Mouse (Mus musculus): ENCODE data around the gene Noct.

The Noct gene

DNA sequence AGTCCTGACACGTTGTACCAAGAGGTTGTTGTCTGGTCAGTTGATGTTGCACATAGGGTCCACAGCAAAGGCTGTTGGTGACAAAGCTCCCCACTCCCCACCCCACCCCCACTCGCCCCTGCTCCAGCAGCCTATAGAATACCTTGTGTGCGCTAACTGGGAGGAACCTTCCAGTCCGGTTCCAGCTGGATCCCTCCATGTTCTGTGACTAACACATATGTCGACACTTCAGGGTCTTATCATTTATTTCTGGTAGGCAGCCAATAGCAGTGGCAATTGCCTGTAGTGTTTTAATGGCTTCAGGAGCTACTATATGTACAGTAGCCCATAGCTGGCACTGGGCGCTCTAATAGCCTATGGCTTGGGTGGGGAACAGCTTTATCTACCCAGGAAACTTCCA lies 1.9 kb upstream of the Noct start:
- POLR2A ChIA-PET, result interaction anchor here in 3 of 4 experiments (0.7 to 2.1 kb wide), 8 partner anchors 10 to 122 kb away, joined by 3 to 9 read pairs (median 4); no protein-coding TSS in a partner anchor
- CTCF ChIA-PET, result interaction anchor here in 3 of 4 experiments (0.5 to 0.9 kb wide), 4 partner anchors 12 to 288 kb away, joined by 3 to 10 read pairs (median 6); no protein-coding TSS in a partner anchor

DNA sequence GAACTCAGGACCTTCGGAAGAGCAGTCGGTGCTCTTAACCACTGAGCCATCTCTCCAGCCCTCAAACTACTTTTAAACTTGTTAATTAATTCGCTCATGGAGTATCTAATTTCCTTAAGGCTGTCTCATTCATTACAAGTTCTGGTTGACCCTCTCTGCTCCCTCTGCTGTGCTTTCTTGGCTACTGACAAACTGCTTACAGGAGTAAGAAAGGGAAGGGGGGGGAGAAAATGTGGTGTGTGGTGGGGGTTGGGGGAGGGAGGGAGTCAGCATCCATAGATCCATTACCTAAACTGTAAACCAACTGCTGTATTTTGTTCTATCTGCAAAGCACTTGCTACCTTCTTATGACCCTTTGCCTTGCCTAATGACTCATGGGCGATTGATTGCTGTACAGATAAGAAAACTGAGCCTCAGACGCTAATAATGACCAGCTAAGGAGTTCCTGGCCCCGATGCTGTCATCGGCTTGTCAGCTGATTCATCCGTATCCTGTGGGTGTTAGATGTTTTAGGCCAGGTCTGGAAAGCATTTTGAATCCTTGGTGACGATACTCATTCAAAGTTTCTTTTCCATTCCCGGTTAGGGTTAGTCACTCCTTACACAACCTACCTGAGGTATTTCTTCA lies 1.3 kb upstream of the Noct start:
- POLR2A ChIA-PET, result interaction anchor here in 3 of 4 experiments (0.7 to 2.6 kb wide), 14 partner anchors 11 to 1168 kb away, joined by 3 to 19 read pairs (median 4); no protein-coding TSS in a partner anchor
- CTCF ChIA-PET, result interaction anchor here in 2 of 4 experiments (0.5 to 2.0 kb wide), 5 partner anchors 11 to 1703 kb away, joined by 3 to 17 read pairs (median 8); no protein-coding TSS in a partner anchor

GRCm38 (mm10) chr3:51223556-51223955 lies 691 bp upstream of the Noct start:
- ChIA-PET CTCF (interaction anchor here (0.6 to 2.0 kb wide), 6 partner anchors 11 to 1702 kb away, joined by 3 to 25 read pairs (median 4); no protein-coding TSS in a partner anchor), POLR2A (interaction anchor here (0.7 to 2.6 kb wide), 32 partner anchors 8 to 1168 kb away, joined by 3 to 19 read pairs (median 5); no protein-coding TSS in a partner anchor)

GRCm38 (mm10) chr3:51225226-51225750 lies 1.0 kb downstream of the Noct start:
- POLR2A ChIA-PET, result interaction anchor here (0.6 to 2.6 kb wide), 24 partner anchors 9 to 782 kb away, joined by 3 to 19 read pairs (median 6); partner anchors contain the start of gene Slc7a11 (in 1 of the 4)
- CTCF ChIA-PET, result interaction anchor here in 3 of 4 experiments (0.9 to 2.0 kb wide), 5 partner anchors 9 to 64 kb away, joined by 3 to 25 read pairs (median 5); no protein-coding TSS in a partner anchor

GRCm38 (mm10) chr3:51225979-51226378 lies 1.7 kb downstream of the Noct start:
- POLR2A ChIA-PET, result interaction anchor here in 1 of 4 experiments (0.9 kb wide), 1 partner anchor 9 kb away, joined by 3 read pairs; no protein-coding TSS in a partner anchor
- CTCF ChIA-PET, result no interaction called here

- CTCF ChIA-PET, result interaction anchor here in 1 of 4 experiments (0.8 kb wide), 1 partner anchor 50 kb away, joined by 4 read pairs; no protein-coding TSS in a partner anchor
Measured at GRCm38 (mm10) chr3:51226601-51227000, 2.4 kb downstream of the Noct start.

GRCm38 (mm10) chr3:51228038-51228820 lies 4.0 kb downstream of the Noct start:
- CTCF ChIA-PET, result interaction anchor here in 3 of 4 experiments (0.6 to 2.3 kb wide), 19 partner anchors 11 to 1789 kb away, joined by 3 to 9 read pairs (median 3); partner anchors contain the start of gene Rab33b (in 1 of the 3)
- POLR2A ChIA-PET, result interaction anchor here (0.7 to 1.7 kb wide), 10 partner anchors 13 to 368 kb away, joined by 3 to 7 read pairs (median 3); no protein-coding TSS in a partner anchor

More at GRCm38 (mm10) chr3:51226601-51227000, 2.4 kb downstream of the Noct start:
- POLR2A ChIA-PET, result interaction anchor here in 1 of 4 experiments (0.9 to 1.0 kb wide), 2 partner anchors 8 to 101 kb away, joined by 3 read pairs; no protein-coding TSS in a partner anchor

GRCm38 (mm10) chr3:51228821-51229205 lies 4.6 kb downstream of the Noct start:
- ChIA-PET CTCF (interaction anchor here in 2 of 4 experiments (0.7 to 2.3 kb wide), 8 partner anchors 11 to 278 kb away, joined by 3 to 9 read pairs (median 3); no protein-coding TSS in a partner anchor), POLR2A (interaction anchor here in 2 of 4 experiments (1.0 to 1.7 kb wide), 7 partner anchors 9 to 137 kb away, joined by 3 to 7 read pairs (median 3); no protein-coding TSS in a partner anchor)

- POLR2A ChIA-PET, result interaction anchor here in 2 of 4 experiments (1.0 to 1.7 kb wide), 7 partner anchors 8 to 137 kb away, joined by 3 to 7 read pairs (median 3); no protein-coding TSS in a partner anchor
- CTCF ChIA-PET, result interaction anchor here in 2 of 4 experiments (0.5 to 2.3 kb wide), 5 partner anchors 20 to 172 kb away, joined by 3 to 9 read pairs (median 3); no protein-coding TSS in a partner anchor
Measured at GRCm38 (mm10) chr3:51229226-51229625, 5.0 kb downstream of the Noct start.

GRCm38 (mm10) chr3:51230146-51230835 lies 6.0 kb downstream of the Noct start:
- CTCF ChIA-PET, result interaction anchor here in 2 of 4 experiments (0.5 to 1.3 kb wide), 4 partner anchors 21 to 127 kb away, joined by 3 read pairs; no protein-coding TSS in a partner anchor
- POLR2A ChIA-PET, result interaction anchor here in 2 of 4 experiments (0.6 to 1.4 kb wide), 3 partner anchors 13 to 30 kb away, joined by 3 read pairs; no protein-coding TSS in a partner anchor

DNA sequence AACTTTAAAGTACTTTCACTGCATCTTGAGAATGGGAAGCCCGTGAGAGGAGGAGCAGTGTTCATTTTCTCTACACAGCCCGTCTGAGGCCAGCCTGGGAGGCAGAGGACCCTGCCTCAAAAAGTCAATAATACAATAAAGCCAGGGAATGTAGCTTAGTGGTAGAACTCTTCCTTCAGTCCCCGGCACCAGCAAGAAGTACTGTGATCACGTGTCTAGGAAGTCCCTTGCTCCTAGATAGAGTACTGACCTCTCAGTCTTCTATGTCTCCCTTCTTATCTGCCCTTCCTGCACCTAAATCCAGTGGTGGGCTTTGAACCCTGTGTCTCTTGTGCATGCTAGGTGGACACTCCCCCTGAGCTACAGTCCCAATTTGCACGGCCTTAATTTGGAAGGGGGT lies 6.6 kb downstream of the Noct start:
- POLR2A ChIA-PET, result interaction anchor here in 1 of 4 experiments (0.8 kb wide), 1 partner anchor 31 kb away, joined by 3 read pairs; no protein-coding TSS in a partner anchor
- CTCF ChIA-PET, result interaction anchor here in 1 of 4 experiments (1.0 to 1.5 kb wide), 2 partner anchors 19 to 120 kb away, joined by 3 read pairs; no protein-coding TSS in a partner anchor

GRCm38 (mm10) chr3:51231499-51231898 lies 7.3 kb downstream of the Noct start:
- ChIA-PET POLR2A (interaction anchor here in 1 of 4 experiments (0.8 kb wide), 1 partner anchor 31 kb away, joined by 3 read pairs; no protein-coding TSS in a partner anchor), CTCF (interaction anchor here in 1 of 4 experiments (1.5 kb wide), 1 partner anchor 19 kb away, joined by 3 read pairs; no protein-coding TSS in a partner anchor)

GRCm38 (mm10) chr3:51232205-51232910 lies 8.1 kb downstream of the Noct start:
- POLR2A ChIA-PET, result interaction anchor here in 1 of 4 experiments (3.9 kb wide), 1 partner anchor 17 kb away, joined by 41 read pairs; no protein-coding TSS in a partner anchor
- CTCF ChIA-PET, result interaction anchor here in 1 of 4 experiments (0.6 to 1.5 kb wide), 2 partner anchors 18 to 121 kb away, joined by 3 read pairs; no protein-coding TSS in a partner anchor

- ChIA-PET POLR2A (interaction anchor here in 3 of 4 experiments (1.0 to 3.9 kb wide), 15 partner anchors 9 to 201 kb away, joined by 3 to 41 read pairs (median 6); partner anchors contain the start of gene Noct (in 2 of the 3)), CTCF (interaction anchor here in 3 of 4 experiments (1.1 to 2.7 kb wide), 12 partner anchors 9 to 122 kb away, joined by 4 to 60 read pairs (median 8); partner anchors contain the start of gene Noct (in 2 of the 3))
Measured at GRCm38 (mm10) chr3:51233474-51233873, 9.2 kb downstream of the Noct start.

GRCm38 (mm10) chr3:51233918-51234751 lies 9.9 kb downstream of the Noct start:
- ChIA-PET POLR2A (interaction anchor here (0.5 to 3.9 kb wide), 45 partner anchors 8 to 249 kb away, joined by 3 to 41 read pairs (median 4); partner anchors contain the start of genes Noct (in 3 of the 4), Mgarp (in 1 of the 4) and Rab33b (in 1 of the 4)), CTCF (interaction anchor here (0.5 to 2.8 kb wide), 109 partner anchors 10 to 990 kb away, joined by 3 to 60 read pairs (median 4); partner anchors contain the start of genes Noct (in 4 of the 4), Elf2 (in 1 of the 4) and Ndufc1 (in 1 of the 4))

Measured in embryonic stem cell, embryonic (primary cell).